Mouse (Mus musculus) gastrocnemius, postnatal 25 days (tissue): ENCODE results near the gene Acsl6. TPM values are rescaled to one million over a fixed set of nuclear protein-coding genes. Genes with fewer than 3 reads are reported as not detected.

Experiments
- DNase-seq: peaks from one replicate; pipeline ENCODE4 v3.0.0; 2022
- total RNA-seq, 2 experiments: library from RNA; stranded (reverse); gene quantifications; 1 replicate in 1 of 2; 2 replicates in 1 of 2; pipeline ENCODE4 v1.2.3; 2021

Gene Acsl6
- total RNA-seq, 2 experiments from 2014 or later, result 20.1 to 23.5 TPM

DNA sequence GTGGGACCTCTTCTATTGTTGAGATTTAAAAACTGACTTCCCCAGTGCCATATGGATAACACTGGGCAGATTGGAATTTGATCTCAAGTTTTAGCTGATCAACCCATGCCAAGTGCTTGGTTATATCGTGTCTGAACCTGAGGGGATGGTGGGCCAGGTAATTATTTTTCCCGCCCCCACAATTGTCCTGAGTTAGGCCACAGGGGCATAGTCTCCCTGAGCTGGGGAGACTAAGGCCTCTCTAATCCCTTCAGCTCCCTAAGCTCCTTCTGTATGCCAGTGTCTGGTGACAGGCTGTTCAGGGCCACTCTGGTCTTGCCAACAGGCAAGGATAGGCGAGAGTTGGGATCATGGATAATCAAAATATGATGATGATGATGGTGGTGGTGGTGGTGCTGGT lies 1.7 kb downstream of the Acsl6 start:
- no peak for DNase-seq

DNA sequence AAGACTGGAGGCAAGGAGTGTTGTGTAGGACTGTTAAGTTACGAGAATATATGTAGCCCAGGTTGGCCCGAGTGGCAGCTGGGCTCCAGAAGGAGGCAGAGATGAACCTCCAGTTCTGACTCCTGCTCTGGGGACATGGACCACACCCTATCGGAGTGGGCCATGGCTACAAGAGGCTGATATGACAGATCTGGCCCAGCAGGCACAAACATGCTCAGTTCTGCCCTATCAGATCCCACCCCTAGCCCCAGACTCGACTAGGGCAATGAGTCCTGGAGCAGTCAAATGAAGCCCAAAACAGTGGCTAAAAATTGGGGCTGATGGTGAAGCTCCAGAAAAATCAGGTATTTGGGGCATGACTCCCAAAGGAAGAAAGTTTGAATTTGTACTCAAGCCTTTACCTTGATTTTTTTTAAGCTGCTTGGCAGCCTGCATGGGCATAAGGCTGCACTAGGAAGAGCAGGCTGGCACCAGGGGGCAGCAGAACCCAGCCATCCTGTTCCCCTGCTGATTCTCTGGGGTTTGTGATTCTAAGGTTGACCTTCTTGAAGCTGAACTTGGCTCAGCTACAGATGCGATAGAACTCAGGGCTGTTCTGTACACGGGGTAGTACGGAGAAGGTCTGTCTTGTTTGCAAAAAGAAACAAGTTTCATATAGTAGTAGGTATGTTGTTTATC lies 3.7 kb downstream of the Acsl6 start:
- DNase-seq, result peak; percentile 44

DNA sequence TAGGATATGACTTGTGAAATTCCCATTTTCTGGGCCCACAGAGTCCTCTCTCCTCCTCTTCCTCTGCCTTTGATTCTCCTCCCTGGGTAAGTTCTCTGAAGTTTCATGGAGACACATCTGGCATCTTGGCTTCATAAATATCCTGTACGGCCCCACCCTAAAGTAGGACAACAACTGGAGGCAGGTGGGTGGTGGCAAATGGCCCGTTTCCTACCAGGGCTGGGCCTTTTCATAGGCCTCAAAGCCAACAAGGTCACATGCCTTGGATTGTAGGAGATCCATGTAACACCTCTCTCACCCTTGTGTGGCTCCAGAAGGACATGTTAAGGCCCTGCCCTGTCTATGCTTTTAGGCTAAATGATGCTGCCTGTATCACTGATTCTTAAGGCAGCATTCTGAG lies 7.0 kb downstream of the Acsl6 start:
- no peak for DNase-seq

DNA sequence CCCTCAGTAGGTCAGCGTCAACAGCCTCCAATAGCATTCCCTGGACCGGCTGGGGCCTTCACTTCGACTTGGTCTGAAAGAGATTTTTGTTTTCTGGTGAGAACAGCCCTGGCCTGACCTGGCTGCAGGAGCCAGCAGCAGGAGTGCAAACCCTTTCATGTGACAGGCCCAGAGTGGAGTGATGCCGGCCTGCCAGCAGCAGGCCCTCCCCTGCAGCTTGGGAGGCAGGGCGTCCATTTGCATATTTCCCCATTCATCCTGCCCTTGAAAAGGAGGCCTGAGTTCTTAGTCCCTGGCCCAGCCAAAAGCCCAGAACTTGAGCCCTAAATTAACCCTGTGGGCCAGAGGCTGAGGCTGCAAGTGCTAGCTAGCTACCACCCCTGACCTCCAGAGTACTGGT lies 8.4 kb downstream of the Acsl6 start:
- peak; percentile 46 for DNase-seq

DNA sequence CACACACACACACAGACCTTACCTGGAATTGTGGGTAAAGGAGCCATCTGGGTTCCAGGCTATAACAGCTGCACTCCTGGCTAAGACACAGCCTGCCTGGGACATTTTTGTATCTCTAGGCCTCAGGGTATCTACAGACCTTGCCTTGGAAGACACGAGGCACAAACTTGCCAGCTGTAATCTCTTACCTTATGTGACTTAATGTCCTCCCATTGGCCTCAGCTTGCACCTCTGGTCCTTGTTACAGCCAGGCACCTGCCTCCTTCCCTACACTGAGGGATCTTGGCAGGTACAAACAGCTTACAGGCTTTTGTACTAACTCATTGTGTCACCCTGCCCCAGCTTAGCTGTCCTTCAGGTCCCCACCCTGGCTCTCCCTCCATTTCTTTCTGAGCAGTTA lies 9.0 kb downstream of the Acsl6 start:
- DNase-seq, result peak; percentile 21

DNA sequence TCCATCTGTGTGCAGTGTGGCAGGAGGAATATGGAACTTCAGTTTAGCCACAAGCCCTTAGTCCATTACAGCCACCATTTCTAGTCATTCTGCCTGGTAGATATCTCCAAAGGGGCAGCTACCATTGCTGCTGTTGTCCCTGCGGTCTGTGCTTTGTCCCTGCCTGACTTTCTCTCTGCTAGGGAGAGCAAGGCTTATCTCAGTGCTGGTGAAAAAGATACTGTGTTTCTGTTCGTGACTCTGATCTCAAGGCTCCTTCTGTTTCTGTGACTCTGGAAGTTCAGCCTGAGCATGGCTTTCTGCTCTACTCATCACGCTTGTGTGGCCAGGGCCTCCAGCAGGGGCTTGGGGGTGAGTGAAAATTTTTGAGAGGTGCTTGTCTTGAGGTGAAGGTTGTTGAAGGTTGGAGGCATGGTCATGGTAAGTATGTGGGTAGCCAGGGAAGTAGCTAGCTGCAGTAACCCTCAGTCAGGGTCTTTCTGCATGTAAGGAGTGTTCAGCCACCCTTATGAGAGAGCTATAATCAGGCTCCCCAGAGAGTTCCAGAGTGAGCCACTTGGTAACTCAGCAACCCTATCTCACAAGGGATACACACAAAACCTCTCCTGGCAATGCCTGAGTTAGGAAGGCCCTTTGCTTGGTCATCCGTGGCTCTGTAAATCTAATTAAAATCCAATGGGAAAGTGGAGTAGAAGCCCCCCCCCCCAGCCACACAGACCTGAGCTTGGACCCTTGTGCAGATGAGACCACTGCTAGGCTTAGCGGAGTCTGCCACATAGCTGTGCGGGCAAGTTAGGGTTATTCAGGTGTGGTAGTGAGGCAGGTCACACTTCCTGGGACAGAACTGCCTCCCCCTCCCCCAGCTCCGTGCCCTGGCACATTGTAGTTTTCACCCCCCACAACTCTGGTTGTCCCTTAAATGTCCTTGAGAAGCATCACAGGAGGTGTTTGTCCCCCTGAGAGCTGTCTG lies 10.1 kb downstream of the Acsl6 start:
- no peak for DNase-seq

DNA sequence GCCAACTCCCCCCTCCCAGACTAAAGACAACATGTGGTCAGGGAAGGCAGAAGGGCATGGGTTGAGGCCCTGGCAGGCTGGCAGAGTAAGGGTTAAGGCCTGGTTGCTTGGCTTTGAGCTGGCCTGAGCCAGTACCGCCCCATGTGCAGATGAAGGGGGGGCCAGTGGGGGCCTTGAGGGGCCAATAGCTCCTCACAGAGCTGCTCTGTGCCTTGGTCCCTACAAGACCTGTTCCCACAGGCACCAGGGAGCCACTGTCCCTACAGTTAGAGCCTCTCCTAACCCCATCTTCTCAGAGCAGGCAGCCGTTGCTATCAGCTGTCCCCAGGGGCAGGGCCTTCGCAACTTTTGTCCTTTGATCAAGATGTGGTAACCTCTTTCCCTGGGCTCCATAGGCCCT lies 11.1 kb downstream of the Acsl6 start:
- no peak for DNase-seq

DNA sequence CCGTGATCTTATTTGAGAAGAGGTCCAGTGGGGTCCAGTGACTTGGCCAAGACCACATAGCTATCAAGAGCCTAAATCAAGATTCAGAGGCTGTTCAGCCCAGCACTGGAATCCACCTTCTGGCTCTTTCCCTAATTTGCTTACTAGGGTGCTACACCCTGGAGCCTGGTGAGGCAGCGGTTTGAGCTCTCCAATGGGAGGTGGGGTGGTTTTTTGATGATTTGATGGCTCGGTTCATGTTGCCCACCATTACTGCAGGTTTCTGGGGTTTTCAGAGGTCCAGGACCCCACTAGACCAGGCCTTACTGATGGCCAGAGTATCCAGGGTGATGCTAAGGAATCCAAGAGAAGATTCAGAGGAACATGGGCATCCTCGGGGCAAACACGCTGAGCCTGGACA lies 11.7 kb downstream of the Acsl6 start:
- no peak for DNase-seq

DNA sequence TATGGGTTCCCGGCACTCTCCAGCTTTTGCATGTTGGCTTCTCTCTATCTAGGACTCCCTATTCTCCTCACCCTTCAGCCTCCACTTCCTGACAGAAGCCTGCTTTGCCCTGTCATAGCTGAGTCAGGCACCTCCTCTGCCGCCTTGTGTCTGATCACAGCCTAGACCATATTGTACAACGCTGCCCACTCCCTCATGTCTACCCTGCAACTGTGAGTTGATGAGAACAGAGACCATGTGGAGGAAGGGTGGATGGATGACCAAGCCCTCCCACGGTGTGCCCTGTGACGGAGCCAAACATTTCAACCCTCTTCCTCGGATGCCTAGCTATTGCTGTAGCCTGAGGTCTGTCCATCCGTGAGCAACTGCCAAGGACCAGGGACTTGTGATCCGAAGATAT lies 13.8 kb downstream of the Acsl6 start:
- no peak for DNase-seq

DNA sequence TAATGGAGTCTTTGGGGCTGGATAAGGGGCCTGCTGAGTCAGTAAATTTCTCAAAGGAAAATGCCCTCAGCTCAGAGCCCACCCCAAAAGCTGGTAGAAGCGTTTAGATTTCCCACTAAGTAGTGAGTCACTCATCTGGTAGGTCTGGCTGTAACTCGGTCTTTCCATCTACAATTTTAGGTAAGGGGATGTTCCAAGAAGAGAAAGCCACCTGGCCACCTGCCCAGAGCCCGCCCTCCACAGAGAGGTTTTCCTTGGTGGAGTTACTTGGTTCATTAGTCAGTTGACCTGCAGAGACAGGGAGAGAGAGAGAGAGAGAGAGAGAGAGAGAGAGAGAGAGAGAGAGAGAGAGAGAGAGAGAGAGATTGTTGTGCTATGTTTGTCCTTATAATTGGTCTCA lies 14.2 kb downstream of the Acsl6 start:
- DNase-seq, result no peak

DNA sequence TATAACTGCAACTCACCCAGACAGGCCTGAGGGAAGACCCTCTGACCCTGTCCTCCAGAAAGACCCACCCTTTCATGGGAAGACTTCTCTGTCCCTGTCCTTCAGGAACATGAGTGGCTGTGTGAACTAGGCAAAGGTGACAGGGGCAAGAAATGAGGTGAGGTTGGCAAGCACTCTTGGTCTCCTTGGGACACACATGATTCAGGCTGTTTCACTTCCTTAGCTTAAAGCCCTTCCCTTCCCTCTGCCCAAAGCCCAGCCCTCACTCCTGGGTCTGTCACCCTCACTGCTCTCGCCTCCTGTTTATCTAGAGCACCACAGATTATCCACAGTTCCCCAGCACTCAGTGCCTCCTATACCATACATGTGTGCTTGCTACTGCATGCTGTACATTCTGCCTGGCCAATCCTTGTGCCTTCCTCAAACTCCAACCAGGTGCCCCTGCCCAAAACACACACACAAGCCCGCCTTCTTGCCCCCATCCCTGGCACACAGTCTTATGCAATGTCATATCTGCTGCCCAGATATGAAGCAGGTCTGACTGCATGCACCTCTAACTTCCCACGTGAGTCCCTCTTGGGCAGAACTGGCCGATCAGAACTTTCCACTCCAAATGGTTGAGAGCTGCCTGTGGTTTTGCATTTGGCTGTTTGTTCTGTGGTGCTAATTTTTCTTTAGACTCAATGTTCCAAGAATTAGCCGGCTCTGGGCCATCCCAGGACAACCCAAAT lies 18.4 kb downstream of the Acsl6 start:
- DNase-seq, result no peak

DNA sequence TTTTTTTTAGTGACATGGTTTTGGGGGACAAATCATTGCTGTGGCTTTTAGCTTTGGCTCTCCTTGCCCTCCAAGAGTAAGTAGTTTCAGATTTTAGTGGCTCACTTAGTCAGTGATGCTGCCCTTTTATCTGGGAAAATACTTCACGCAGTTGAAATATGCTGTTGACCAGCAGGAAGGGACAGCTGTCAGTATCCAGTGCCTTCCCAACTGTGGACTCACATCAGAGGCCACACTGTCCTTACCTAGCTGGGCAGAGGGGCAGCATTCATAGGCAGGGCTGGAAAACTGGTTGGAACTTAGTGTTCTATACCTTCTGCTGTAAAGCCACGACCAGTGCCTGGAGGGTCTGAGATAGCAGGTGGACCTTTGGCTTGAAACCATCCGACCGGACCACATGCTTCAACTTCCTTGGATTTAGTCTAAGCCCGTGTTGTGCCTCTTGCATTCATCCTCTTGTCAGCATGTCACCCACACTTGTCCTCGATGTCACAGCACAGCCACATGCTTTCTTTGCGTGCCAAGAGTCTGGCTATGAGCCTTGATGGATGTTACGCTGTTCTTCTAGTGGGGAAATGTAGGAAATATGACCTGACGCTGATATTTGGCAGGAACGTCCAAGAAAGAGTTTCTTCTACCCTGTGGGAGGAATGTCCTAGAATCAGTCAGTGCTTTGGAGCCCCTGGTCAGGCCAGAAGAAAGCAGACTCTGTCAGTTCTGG lies 28.0 kb downstream of the Acsl6 start:
- peak; percentile 12 for DNase-seq

DNA sequence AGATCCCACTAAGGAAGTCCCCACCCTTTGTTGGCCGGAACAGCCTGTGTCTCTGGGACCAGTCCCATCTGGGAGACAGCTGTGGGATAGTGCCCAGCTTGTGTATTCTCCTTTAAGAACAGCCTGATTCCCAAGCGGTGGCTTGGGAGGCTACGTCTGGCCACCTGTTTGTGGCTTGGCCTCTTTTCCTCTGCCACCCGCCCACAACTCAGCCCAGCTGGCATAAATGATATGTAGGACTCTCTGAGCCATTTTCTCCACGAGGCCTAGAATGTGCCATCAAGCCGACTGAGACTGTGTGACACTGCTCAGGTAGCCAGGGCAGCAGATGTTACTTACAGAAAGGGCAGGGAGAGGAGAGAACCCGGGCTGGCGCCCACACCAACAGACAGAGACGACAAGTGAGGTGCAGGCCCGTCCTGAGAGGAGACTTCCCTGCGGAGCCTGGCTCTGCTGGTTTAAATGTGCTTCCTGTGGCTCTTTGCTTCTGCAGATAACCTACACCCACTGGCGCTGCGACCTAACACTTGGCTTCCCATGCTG lies 32.6 kb downstream of the Acsl6 start:
- peak; percentile 83 for DNase-seq

DNA sequence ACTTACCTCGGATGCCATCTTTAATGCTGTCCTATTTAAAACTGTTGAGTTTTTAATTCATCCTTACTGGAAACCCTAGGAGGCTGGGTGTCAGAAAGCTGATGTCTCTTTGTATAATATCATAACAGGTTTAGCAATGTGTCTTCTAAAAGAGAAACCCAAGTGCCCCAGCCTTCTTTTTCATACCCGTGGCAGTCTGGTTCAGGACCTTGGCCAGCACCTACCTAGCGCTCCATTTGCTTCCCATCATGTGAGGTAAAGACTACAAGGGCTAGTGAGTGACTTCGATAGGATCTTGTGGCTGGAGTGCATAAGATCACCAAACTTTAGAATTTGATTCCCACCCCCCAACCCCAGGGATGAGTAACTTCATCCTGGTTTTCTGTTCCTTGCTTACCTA lies 40.1 kb downstream of the Acsl6 start:
- DNase-seq, result no peak

DNA sequence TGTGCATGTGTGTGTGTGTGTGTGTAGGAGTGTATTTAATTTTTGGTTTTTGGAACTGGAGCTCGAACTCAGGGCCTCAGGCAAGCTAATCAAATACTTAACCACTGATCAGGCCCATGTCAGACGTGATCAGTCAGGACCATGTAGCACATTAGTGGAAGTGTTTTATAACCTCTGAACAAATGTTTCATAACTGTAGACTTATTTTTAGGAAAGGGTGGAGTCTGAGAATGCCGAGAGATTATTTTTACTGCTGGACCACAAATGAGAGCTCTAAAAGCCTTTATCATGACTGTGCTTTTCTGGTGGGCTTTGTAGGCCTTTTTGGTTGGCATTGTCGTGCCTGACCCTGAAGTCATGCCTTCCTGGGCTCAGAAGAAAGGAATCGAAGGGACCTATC lies 48.1 kb downstream of the Acsl6 start:
- no peak for DNase-seq

DNA sequence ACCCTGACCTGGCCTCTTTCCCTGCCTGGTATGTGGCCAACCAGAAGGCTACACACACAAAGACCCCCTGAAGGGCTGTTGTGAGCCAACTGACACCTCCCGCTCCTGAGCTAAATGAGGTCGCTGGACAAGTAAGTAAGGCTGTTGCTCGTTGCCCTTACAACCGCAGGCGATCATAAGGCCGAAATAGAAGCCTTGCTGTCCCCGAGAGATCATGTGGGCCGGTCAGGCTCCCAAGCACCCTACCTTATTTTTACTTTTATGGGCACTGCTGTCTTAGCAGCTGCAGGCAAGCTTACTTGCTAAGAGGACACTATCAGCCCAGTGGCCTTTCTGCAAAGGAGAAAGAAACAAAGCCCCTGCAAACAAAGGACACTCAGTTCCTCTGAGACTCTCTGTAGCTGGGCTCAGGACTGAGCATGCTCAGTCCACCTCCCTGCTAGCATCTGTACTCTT lies 49.6 kb downstream of the Acsl6 start:
- DNase-seq, result peak; percentile 62

DNA sequence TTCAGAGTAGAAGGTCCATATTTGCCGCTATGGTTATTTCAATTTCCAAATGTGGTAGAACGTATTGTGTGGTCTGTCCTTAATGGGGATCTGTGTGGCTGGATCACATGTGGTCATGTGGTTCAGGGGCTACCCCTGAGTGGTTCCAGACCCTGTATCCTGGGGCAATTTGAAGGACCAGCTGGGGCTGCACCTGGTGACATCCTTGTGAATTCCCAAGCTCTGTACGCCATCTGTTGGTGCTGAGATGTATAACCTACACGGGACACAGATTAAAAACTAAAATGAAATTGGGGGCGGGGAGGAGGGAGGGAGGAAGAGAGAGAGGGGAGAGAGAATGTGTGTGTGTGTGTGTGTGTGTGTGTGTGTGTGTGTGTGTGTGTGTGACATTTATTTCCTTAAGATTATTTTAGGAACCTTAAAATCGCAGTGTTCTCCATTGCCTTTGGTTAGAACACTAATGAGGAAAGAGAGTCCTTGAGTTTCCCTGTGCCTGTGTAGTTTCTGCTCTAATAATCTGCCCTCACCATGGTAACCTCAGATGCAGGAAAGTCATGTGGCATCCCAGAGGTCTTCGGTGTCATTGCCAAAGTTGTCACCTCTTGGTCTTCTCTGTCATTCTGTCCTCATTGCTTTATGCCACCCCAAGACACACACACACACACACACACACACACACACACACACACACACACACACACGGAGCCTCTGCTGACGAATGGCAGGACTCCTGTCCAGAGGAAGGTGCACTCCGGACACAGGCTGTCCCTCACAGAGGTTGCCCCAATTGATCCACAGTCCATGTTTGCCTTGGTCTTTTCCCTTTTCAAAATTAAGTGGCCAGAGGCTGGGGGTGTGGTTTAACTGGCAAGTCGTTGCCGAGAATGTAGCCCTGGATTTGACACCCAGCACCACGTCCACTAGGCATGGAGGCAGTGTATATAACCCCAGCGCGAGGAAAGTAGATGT lies 51.3 kb downstream of the Acsl6 start:
- DNase-seq, result no peak

DNA sequence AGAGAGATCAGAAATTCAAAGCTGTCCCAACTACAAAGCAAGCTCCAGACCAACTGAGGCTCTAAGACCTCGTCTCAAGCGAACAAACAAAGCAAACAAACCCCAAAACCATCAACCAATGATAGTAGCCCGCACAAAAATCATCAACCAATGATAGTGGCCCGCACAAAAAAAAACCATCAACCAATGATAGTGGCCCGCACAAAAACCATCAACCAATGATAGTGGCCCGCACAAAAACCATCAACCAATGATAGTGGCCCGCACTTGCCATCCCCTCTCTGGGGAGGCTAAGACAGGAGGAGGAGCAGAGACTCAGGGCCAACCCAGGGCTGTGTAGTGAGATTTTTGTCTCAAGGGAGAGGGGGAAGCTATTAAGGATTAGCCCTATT lies 52.0 kb downstream of the Acsl6 start:
- DNase-seq, result no peak

DNA sequence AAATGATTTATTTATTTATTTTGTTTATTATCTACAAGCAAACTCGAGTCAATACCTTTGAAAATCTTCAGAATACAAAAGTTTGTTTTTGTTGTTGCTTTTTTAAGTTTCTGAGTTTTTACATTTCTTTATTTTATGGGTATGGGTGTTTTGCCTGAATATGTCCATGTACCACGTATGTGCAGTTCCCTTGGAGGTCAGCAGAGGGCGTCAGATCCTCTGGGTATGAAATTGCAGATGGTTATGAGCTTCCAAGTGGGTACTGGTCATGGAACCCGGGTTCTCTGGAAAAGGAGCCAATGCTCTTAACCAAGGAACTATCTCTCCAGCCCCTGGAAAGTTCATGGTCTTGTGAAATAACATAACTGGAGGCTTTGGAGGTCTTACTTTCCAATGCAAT lies 53.1 kb downstream of the Acsl6 start:
- no peak for DNase-seq

DNA sequence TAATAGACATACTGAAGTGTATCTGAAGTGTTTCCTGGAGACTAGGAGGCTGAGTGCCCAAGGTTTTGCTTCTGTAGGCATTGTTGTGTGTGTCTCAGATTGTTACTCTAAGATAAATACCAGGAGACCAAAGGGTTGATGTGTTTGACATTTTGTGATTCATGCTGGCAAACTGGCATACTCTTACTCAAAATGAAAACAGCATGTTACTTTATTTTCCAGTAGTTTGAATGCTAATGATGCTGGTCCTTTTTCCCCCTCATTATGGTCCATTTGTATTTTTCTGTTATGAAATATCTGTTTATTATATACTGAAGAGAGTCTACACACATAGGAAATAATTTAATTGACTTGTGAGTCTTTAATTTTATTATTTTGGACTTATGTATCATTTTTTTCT lies 69.0 kb downstream of the Acsl6 start:
- DNase-seq, result no peak

DNA sequence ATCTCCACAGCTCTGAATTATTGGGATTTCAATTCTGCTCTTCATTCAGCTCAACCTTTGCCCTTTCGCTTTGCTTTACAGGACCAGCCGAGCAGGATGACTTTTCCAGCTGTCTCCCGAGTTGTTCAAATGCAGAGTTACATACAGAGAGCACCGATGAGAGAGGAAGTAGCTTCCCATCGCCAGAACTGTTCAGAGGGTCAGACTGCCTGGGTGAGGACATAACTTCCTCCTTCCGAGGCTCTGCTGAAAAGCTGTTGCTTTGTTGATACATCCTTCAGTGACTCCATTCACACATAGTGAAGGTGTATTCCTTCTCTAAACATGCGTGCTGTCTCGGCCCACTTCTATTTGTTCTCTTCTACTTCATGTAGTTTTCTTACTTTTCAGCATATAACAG lies 86.8 kb downstream of the Acsl6 start:
- no peak for DNase-seq
